Mouse (Mus musculus) cortical plate, adult 2 months (tissue): ENCODE results near the gene Lhx3.

ENCODE experiments used
- CTCF ChIP-seq: fragments of 200-500 bp; IDR thresholded peaks from 2 replicates; pipeline ENCODE4 v1.5.1; 2011; ENCODE audit warnings: mild to moderate bottlenecking, control low read depth, low read length; ENCODE audit not compliant: insufficient read depth; ENCODE audit errors: extremely low read depth
- POLR2A ChIP-seq: fragments of 200-500 bp; IDR thresholded peaks from 2 replicates; pipeline ENCODE4 v1.6.1; 2011; ENCODE audit warnings: mild to moderate bottlenecking, low read length, control low read depth; ENCODE audit not compliant: insufficient read depth; ENCODE audit errors: extremely low read depth

DNA sequence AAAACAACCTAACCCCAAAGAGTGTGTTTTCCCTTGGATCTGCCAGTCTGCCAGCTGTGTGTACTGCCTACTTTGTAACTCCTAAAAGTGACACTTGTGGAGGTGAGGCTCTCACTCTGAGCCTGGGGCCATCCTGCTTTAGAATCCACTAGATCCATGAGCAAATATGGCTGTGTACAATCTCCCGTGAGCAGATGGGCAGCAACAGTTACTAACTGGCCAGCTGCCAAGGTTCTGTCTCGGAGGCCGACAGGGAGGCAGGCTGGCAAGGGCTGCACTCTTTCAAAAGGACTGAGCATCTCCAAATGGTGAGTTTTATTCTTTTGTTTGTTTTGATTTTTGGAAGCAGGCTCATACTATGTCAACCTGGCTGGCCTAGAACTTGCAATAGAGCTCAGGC lies 6.4 kb upstream of the Lhx3 start:
- TF ChIP-seq CTCF: no peak
- no peak for TF ChIP-seq POLR2A
